Mouse (Mus musculus): ENCODE results near the gene Itpkb.

DNA sequence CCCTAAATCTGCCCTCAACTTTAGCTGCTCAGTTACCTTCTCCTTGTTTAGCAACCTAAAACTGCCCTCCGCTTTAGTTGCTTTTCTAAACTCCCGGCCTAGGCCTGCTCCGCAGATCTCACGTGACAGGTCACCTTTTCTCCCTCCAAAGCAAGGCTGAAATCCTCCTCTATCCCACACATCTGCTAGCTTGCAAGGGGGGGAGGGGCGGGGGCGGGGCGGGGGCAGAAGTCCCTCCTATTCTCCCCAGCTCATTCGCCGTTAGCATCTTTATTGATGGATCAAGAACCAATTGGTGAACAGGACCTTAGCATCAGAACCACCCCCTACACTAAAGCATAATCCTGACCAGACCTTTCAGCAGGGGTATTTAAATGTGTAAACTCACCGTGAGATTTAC lies 10.4 kb upstream of the Itpkb start:
- TF ChIP-seq CTCF (IDR thresholded peaks at IDR 0.05; ENCODE audit: low read depth, low read length), result no peak
- TF ChIP-seq POLR2A (IDR thresholded peaks at IDR 0.05; ENCODE audit: borderline replicate concordance, low read depth, low read length), result no peak
